Mouse (Mus musculus) frontal cortex, adult (tissue): ENCODE results near the gene Usp47.
A peak's percentile ranks its signal among the peaks of the same experiment; 100 is the strongest.

Experiments
- ATAC-seq: cut with Nextera tagmentation; 2 replicates; pipeline ENCODE4 v1.9.2; 2017; ENCODE audit warnings: mild to moderate bottlenecking, moderate library complexity, mixed read lengths; ENCODE audit not compliant: low TSS enrichment

Usp47 gene

DNA sequence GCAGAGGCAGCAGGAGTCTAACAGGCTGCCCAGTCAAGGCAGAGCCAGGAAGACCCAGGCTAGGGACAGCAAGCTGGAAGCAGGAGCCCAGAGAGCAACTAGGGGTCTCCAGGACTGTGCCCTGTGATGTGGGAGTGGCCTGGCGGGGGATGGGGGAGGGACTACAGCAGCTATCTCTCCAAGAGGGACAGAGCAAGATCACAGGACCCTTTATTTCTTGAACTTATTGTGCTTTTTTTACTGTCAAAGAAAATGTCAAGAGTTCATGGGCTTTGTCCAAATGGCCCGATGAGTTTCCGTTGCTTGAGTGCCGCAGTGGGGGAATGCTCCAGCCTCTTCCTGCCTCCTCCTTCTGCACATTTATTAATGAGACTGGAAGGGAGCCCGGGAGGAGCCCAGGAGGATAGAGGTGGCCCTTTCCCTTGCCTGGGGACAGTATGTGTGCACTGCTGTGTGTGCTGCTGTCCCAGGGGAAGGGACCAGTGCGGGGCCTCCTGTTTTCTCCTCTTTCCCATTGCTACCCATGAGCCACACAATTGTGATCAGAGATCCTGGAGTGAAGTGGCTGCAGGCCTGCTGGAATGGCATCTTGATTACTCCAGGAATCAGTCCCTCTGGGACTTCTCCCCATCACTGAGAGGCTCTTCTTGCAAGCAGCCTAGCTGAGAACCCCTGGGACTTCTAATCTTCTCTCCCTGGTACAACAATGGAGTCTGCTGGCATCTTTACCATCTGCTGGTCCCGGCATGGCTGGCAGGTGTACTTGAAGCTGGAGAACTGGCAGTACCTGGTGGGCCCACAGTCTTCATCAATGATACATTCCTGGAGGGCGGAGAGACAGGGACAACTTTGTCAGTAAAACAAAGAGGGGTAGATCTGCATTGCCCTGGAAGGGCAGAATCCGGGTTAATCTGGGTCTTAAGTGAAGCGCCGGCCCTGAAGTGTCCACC, 97.8 kb downstream of the Usp47 start:
- ATAC-seq, result no peak

DNA sequence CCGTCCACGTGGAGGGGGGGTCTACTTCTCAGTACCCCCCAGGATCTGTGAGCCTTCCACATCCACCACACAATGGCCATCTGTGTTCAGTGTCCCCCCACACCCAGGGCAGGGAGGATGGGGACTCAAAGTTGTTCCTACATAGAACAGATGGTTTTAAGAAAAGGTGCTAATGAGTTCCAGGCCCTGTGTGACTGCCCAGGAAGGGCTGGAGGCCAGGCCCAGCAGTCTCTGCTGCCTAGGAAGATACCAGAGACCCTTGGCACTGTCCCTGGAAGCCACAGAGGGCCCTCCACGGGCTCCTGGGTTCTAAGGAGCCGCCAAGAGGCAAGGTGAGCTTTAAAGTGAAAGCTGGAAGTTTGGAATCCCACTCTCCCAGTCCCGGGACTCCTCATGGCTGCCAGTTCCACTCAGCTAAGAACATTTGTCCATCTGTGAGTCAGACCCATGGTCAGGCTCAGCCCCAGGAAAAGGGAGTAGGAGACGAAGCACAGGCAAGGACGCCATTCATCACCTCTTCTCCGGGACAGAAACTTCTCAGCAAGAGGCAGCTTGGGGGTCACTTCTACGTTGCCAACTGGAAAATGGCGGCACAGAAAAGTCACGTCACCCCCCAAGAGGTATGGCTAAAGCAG, 98.7 kb downstream of the Usp47 start:
- ATAC-seq, result no peak

DNA sequence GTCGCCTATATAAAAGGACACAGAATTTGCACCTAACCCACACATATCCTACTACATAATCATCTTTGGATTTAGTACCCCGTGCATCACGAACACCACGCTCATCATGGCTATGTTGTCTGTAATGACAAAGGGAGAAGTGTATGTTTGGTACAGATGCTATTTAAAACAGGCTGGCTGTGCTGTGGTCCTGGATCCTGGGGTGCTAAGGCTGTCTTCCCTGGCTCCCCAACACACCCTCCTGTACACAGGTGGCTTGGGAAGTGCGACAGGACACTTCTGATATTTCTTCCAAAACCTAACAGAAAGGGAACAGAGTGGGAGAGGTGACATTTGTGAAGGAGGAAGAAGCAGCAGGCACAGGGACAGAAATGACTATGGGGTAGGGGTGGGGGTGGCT, 100.3 kb downstream of the Usp47 start:
- peak; percentile 74 for ATAC-seq

DNA sequence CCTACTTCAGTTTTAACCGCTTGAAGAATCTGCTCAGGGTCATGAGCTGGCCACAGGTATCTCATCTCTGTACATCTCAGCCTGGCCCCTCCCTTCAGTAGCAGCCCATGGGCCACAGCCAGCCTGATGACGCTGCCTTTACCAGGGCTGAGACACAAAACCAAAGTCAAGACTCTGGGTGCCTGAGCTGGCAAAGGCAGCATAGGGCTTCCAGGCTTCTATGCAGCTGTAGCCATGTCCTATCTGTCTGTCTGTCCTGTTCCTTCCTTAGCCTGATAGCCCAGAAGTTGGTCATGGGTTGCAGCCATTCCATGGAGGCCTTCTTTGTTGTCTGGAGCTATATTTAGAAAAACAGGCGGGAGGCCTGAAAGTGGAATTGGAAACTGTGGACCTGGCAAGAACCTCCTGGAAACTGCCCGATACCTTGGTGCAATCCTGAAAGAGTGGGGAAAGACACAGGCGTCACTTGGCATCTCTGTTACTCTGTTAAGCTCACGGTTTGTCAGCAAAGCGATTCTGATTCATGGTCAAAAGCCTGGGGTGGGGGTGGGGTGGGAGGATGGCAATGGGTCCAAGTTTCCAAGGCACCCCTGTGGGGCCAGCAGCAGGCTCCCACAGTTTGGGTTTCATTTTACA, 102.4 kb downstream of the Usp47 start:
- no peak for ATAC-seq

GRCm38 (mm10) chr7:112127085-112127637, 103.9 kb downstream of the Usp47 start:
- ATAC-seq, result no peak

DNA sequence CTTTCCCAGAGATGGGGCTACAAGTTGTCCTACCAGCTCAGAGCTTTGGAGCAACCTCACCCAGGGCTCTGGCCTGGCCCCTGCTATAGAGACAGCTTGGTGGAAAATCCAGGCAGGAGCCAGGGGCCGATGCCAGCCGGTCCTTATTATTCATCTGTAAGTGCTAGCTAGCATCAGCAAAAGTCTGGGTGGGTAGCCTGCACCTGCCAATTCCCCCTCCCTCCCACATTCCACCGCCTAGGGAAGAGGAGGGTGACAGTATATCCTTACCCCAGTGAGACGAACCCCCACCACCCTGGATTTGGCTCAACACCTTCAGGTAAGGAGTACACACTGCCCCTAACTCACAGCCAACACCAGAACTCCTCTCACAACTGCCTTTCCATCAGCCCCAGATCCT, 104.7 kb downstream of the Usp47 start:
- ATAC-seq, result no peak

DNA sequence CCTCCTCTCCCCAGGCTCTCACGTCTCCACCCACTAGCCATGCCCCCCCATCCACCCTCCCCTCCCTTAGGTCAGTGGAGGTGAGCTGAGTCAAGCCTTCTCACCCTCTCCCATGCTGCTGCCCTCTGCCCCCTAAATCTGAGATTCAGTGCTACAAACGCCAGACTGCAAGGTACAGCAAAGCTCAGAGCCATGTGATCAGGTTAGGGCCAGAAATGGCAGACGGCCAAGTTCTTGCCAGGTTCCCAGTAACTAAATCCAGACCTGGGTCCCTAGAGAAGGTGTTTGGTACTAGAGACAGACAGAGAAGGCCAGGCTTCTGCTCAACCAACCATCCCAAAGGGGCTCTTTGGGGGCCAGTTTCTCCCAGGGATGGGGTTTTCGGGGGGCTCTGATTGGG, 105.5 kb downstream of the Usp47 start:
- ATAC-seq, result no peak

- ATAC-seq, result no peak
Measured at GRCm38 (mm10) chr7:112129851-112130250, 106.5 kb downstream of the Usp47 start.

DNA sequence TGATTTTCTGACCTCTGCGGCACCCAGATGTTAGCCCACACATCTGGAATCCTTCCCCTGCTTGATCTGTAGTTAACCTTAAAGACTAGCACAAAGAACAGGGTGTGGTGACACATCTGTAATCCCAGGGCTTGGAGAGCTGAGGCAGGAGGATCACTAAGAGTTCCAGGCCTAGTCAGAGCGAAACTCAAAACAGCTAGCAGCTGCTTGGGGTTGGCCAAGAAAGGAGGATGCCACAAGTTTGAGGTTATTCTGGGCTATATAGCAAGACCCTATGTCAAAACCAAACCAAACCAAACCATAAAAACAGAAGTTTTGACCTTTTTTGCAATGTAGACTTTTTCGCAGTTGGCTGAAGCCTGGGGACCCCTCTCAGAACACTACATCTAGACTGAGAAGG, 107.4 kb downstream of the Usp47 start:
- no peak for ATAC-seq

- no peak for ATAC-seq
Measured at GRCm38 (mm10) chr7:112132005-112132404, 108.7 kb downstream of the Usp47 start.

DNA sequence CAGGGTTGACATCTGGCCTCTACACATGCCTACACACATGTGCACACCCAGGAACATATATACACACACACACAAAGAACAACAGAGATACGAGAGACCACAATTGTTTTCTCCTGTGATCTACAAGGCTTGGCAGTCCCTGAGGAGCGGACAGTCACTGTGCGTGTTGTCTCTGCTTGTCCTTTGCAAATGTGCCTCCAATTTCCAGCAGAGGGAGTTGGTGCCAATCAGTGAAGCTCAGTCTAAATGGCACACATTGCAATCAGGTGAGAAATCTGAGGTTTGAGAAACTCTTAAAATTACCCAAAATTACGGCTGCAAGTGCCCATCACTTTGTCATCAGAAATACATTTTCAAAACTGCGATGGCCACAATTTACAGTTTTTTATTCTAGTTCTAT, 110.0 kb downstream of the Usp47 start:
- ATAC-seq, result no peak

DNA sequence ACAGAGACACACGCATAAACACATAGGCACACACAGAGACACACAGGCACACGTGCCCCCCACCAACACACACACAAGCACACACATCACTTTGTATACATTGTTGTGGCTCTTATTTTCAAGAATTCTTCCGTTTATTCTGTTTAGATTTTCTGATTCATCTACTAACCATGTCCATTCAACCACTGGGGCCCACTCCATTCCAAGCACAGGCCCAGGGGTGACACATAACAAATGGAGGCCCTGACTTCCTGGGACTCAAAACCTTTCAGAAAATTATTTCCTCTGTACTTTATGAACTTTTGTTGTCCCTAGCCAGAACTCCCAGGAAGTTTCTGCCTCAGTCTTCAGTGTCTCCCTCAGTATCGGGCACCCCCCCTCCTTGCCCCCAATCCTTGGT, 111.9 kb downstream of the Usp47 start:
- ATAC-seq, result no peak

DNA sequence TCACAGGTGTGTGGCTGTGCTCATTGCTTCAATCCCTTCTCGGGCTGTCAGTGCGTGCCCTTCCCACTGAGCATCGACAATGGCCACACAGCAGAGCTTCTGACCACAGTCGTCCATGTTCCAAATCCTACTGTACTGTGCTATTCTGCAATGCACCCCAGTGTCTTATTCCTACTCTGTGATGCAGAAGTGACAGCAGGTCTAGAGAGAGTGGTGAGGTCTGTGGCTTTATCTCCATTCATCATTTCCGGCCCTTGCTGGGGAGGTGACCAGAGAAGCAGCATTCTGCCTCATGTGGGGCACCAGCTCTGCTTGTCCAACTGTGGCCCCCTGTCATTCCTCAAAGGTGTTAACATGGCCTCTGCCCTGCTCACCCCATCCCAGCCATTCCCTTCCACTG, 113.2 kb downstream of the Usp47 start:
- no peak for ATAC-seq

GRCm38 (mm10) chr7:112138168-112138508, 114.8 kb downstream of the Usp47 start:
- ATAC-seq, result no peak

- ATAC-seq, result no peak
Measured at GRCm38 (mm10) chr7:112138509-112139405, 115.5 kb downstream of the Usp47 start.

DNA sequence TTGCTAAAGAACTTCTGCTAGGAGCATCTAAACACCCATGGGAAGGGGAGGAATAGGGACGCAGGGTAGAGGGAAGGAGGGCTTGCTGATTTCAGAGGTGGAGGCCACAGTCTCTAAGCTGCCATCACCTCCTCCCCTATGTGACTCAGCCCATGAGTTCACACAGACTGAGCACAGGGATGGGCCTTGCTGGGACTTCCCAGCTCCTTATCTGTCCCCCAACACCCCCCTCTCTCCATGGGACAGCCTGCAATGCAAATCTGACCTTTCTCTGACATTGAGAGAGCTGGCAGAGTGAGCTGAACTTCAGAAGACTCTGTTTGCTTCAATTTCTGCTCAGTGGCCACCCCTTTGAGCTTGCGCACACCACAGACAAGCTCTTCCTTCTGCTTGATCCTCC, 117.4 kb downstream of the Usp47 start:
- no peak for ATAC-seq

GRCm38 (mm10) chr7:112142616-112143015, 119.3 kb downstream of the Usp47 start:
- ATAC-seq, result no peak

GRCm38 (mm10) chr7:112143090-112143500, 119.8 kb downstream of the Usp47 start:
- no peak for ATAC-seq

DNA sequence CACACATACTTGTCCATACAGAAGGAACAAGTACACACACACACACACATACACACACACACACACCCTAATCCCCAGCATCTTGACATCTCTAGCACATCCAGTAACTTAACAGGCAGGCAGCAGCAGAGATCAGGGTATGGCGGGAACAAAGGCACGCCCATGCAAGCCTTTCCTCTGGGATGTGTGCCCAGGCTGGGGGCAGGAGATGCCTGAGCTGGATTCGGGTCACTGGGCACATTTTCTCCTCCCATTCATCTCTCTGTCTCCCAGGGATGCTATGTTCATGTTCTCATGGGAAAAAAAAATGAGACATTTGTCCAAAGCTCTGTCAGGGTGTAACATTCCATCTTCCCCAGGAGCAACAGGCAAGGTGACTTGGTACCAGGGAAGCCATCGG, 120.7 kb downstream of the Usp47 start:
- no peak for ATAC-seq

- no peak for ATAC-seq
Measured at GRCm38 (mm10) chr7:112144646-112145179, 121.4 kb downstream of the Usp47 start.

GRCm38 (mm10) chr7:112147979-112148378, 124.7 kb downstream of the Usp47 start:
- no peak for ATAC-seq
